Mouse (Mus musculus): ENCODE results near the gene Far1.

GRCm38 (mm10) chr7:113502453-113502852 is 11.2 kb upstream of the Far1 start:
- TF ChIP-seq CTCF (IDR thresholded peaks at IDR 0.05; ENCODE audit: insufficient read depth, low read depth, low read length) (no peak), POLR2A (IDR thresholded peaks at IDR 0.05; ENCODE audit: insufficient read depth, low read depth, low read length) (no peak)

Data from olfactory bulb, adult 2 months (tissue).